Comparison of ENCODE assay signal across 12 mouse cellular contexts in genomic region chr9:13598596-13599333, GRCm38 (mm10).
"Had no signal": no experiment of that assay in that cellular context is flagged by ENCODE, and none has a peak within 500 bp of the region (broad histone marks: within the 10 kb centered on the region; RNA-seq: fewer than 3 reads in every experiment).

No protein-coding gene starts in this region.

- H3K9ac ChIP-seq: neural tube, embryonic 15.5 days had no signal

- H3K4me2 ChIP-seq: neural tube, embryonic 15.5 days had no signal

- H3K4me1 ChIP-seq: limb, embryonic 10.5 days had no signal

- H3K9me3 ChIP-seq: limb, embryonic 10.5 days; neural tube, embryonic 15.5 days had no signal

- H3K27ac ChIP-seq: kidney, postnatal 0 days; limb, embryonic 10.5 days; neural tube, embryonic 15.5 days had no signal

- H3K36me3 ChIP-seq: limb, embryonic 10.5 days; neural tube, embryonic 15.5 days had no signal

- ATAC-seq: intestine, embryonic 16.5 days had no signal

- DNase-seq: kidney, adult 8-10 months; kidney, postnatal 36 days; lung, adult 18-20 months; midbrain, embryonic 14.5 days; right cerebral cortex, adult 18-20 months; right cerebral cortex, postnatal 25 days; thymus, postnatal 36 days had no signal

- H3K27me3 ChIP-seq: neural tube, embryonic 15.5 days had no signal

- H3K4me3 ChIP-seq: limb, embryonic 10.5 days; myocyte; neural tube, embryonic 15.5 days had no signal
